Mouse (Mus musculus) lung, adult 2 months (tissue): ENCODE measurements around the gene Mrps18b.

Source experiments
- CTCF ChIP-seq: fragments of 200-500 bp; IDR thresholded peaks from 2 replicates; pipeline ENCODE4 v1.5.1; 2011; ENCODE audit warnings: mild to moderate bottlenecking, low read length, control low read depth; ENCODE audit not compliant: insufficient read depth
- POLR2A ChIP-seq: fragments of 200-500 bp; IDR thresholded peaks from 2 replicates; pipeline ENCODE4 v1.6.1; 2011; ENCODE audit warnings: low read depth, mild to moderate bottlenecking, control low read depth, low read length, borderline replicate concordance; ENCODE audit errors: extremely low read depth

DNA sequence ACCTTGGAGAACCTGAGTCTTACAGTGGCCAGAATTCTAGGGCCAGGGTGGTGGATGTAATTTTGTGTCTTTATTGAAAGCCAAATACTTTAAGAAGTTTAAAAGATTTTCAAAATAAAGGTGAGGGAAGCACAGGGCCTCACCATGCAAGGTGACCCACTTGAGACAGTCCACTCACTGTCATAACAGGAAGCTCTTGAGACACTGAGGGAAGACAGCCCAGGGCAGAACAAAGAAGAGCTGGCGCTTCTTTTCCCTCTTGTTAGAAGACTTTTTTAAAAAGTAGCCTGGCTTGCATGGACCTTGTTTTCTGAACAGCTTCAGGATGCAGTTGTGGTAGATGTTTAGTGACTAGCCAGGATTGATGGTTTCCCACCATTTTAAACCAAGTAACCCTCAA lies 4.2 kb upstream of the Mrps18b start:
- TF ChIP-seq CTCF (no peak), POLR2A (no peak)
